Mouse (Mus musculus): ENCODE data around the gene Hspa14. TPM values are rescaled to one million over a fixed set of nuclear protein-coding genes. Genes with fewer than 3 reads are reported as not detected.
A peak's percentile ranks its signal among the peaks of the same experiment; 100 is the strongest.

The Hspa14 gene
- polyA plus RNA-seq (2016; fragmentation: Nextera tagmentation; extraction: Ambion mirVana) = 79.3 and 83.0 TPM in 2 replicates

- ATAC-seq (ENCODE audit: low FRiP score) = peak; percentile 100
- WGBS = under 1% methylated on average over 60 of the region's 60 CpGs
- peak within 1 kb of the TSS; percentile 87 for H3K4me3 ChIP-seq
These were observed at the start of gene Hspa14, which contains the start of the genes Gm45902 and Cdnf for GRCm38 (mm10) chr2:3512552-3513454. Gene Hspa14, minus strand, starts transcription at chr2:3512814. Gene Gm45902, minus strand, starts transcription at chr2:3512790. Gene Cdnf, plus strand, starts transcription at chr2:3513030.

GRCm38 (mm10) chr2:3546588-3546987 lies 34.0 kb upstream of the Hspa14 start:
- H3K27me3 ChIP-seq = no peaks in the 10 kb centered on the region
- H3K4me3 ChIP-seq = no peak overlapping the region
- no peak for ATAC-seq (ENCODE audit: low FRiP score)
- H3K27ac ChIP-seq = no peak overlapping the region
- 5% methylated on average over 4 of the region's 4 CpGs for WGBS
- no peaks in the 10 kb centered on the region for H3K36me3 ChIP-seq
- H3K9ac ChIP-seq = no peak overlapping the region
- no peaks in the 10 kb centered on the region for H3K4me1 ChIP-seq
- H3K4me2 ChIP-seq (replicated peaks) = no peak overlapping the region
- H3K9me3 ChIP-seq (replicated peaks) = no peaks in the 10 kb centered on the region

More at GRCm38 (mm10) chr2:3512552-3513454, at the start of gene Hspa14, which contains the start of the genes Gm45902 and Cdnf:
- H3K36me3 ChIP-seq = peaks cover 18% of the 10 kb centered on the region
- H3K4me2 ChIP-seq (replicated peaks) = peak within 1 kb of the TSS; percentile 94
- no peaks in the 10 kb centered on the region for H3K9me3 ChIP-seq (replicated peaks)
- H3K9ac ChIP-seq = peak within 1 kb of the TSS; percentile 88
- no peaks in the 10 kb centered on the region for H3K27me3 ChIP-seq
- peaks cover 13% of the 10 kb centered on the region for H3K4me1 ChIP-seq
- H3K27ac ChIP-seq = peak within 1 kb of the TSS; percentile 82

- Histone ChIP-seq H3K27ac (no peak overlapping the region), H3K4me3 (no peak overlapping the region), H3K4me2 (replicated peaks) (no peak overlapping the region), H3K4me1 (no peaks in the 10 kb centered on the region), H3K36me3 (no peaks in the 10 kb centered on the region), H3K9ac (no peak overlapping the region), H3K9me3 (replicated peaks) (no peaks in the 10 kb centered on the region), H3K27me3 (no peaks in the 10 kb centered on the region)
- no peak for ATAC-seq (ENCODE audit: low FRiP score)
- 82% methylated on average over 2 of the region's 2 CpGs for WGBS
These were observed 33.4 kb upstream of the Hspa14 start for GRCm38 (mm10) chr2:3546055-3546454.

- H3K9me3 ChIP-seq (replicated peaks) = no peaks in the 10 kb centered on the region
- no peak overlapping the region for H3K4me3 ChIP-seq
- no peak overlapping the region for H3K27ac ChIP-seq
- no peak overlapping the region for H3K9ac ChIP-seq
- no peak for ATAC-seq (ENCODE audit: low FRiP score)
- H3K36me3 ChIP-seq = no peaks in the 10 kb centered on the region
- H3K27me3 ChIP-seq = no peaks in the 10 kb centered on the region
- H3K4me2 ChIP-seq (replicated peaks) = no peak overlapping the region
- 79% methylated on average over 9 of the region's 9 CpGs for WGBS
- H3K4me1 ChIP-seq = no peaks in the 10 kb centered on the region
These were observed 28.9 kb upstream of the Hspa14 start for GRCm38 (mm10) chr2:3541307-3542079.

- WGBS = 82% methylated on average over 6 of the region's 6 CpGs
- no peaks in the 10 kb centered on the region for H3K36me3 ChIP-seq
- no peak overlapping the region for H3K4me2 ChIP-seq (replicated peaks)
These were observed 13.7 kb upstream of the Hspa14 start for GRCm38 (mm10) chr2:3526288-3526687.

GRCm38 (mm10) chr2:3522558-3522957 lies 9.9 kb upstream of the Hspa14 start:
- Histone ChIP-seq H3K36me3 (no peaks in the 10 kb centered on the region), H3K4me3 (no peak overlapping the region), H3K27ac (no peak overlapping the region), H3K9ac (no peak overlapping the region), H3K4me1 (no peaks in the 10 kb centered on the region), H3K27me3 (no peaks in the 10 kb centered on the region), H3K9me3 (replicated peaks) (no peaks in the 10 kb centered on the region), H3K4me2 (replicated peaks) (no peak overlapping the region)
- ATAC-seq (ENCODE audit: low FRiP score) = no peak
- WGBS = 81% methylated on average over 4 of the region's 4 CpGs

More at GRCm38 (mm10) chr2:3526288-3526687, 13.7 kb upstream of the Hspa14 start:
- no peak for ATAC-seq (ENCODE audit: low FRiP score)
- H3K27ac ChIP-seq = no peak overlapping the region
- no peaks in the 10 kb centered on the region for H3K27me3 ChIP-seq
- no peaks in the 10 kb centered on the region for H3K9me3 ChIP-seq (replicated peaks)
- no peak overlapping the region for H3K9ac ChIP-seq
- no peaks in the 10 kb centered on the region for H3K4me1 ChIP-seq
- no peak overlapping the region for H3K4me3 ChIP-seq

- no peak for ATAC-seq (ENCODE audit: low FRiP score)
- Histone ChIP-seq H3K9me3 (replicated peaks) (no peaks in the 10 kb centered on the region), H3K9ac (peak overlapping the region; percentile 88), H3K4me3 (peak overlapping the region; percentile 87), H3K27ac (peak overlapping the region; percentile 82), H3K36me3 (peaks cover 21% of the 10 kb centered on the region), H3K4me2 (replicated peaks) (peak overlapping the region; percentile 94), H3K27me3 (no peaks in the 10 kb centered on the region), H3K4me1 (peaks cover 13% of the 10 kb centered on the region)
- WGBS = under 1% methylated on average over 15 of the region's 15 CpGs
These were observed 538 bp downstream of the Hspa14 start for GRCm38 (mm10) chr2:3512076-3512475.

- H3K4me2 ChIP-seq (replicated peaks) = no peak overlapping the region
- 97% methylated on average over 5 of the region's 5 CpGs for WGBS
- peaks cover 58% of the 10 kb centered on the region for H3K36me3 ChIP-seq
- H3K27ac ChIP-seq = no peak overlapping the region
- H3K9ac ChIP-seq = no peak overlapping the region
- H3K9me3 ChIP-seq (replicated peaks) = no peaks in the 10 kb centered on the region
- H3K27me3 ChIP-seq = no peaks in the 10 kb centered on the region
- no peaks in the 10 kb centered on the region for H3K4me1 ChIP-seq
- H3K4me3 ChIP-seq = no peak overlapping the region
- ATAC-seq (ENCODE audit: low FRiP score) = no peak
These were observed 11.7 kb downstream of the Hspa14 start for GRCm38 (mm10) chr2:3500886-3501285.

GRCm38 (mm10) chr2:3499543-3499942 lies 13.1 kb downstream of the Hspa14 start:
- no peak for ATAC-seq (ENCODE audit: low FRiP score)

GRCm38 (mm10) chr2:3493833-3494409 lies 18.7 kb downstream of the Hspa14 start:
- Histone ChIP-seq H3K27ac (no peak overlapping the region), H3K9me3 (replicated peaks) (no peaks in the 10 kb centered on the region), H3K4me2 (replicated peaks) (no peak overlapping the region), H3K36me3 (peaks cover 69% of the 10 kb centered on the region), H3K9ac (no peak overlapping the region), H3K27me3 (no peaks in the 10 kb centered on the region), H3K4me1 (no peaks in the 10 kb centered on the region), H3K4me3 (no peak overlapping the region)
- 88% methylated on average over 3 of the region's 3 CpGs for WGBS
- ATAC-seq (ENCODE audit: low FRiP score) = no peak

More at GRCm38 (mm10) chr2:3499543-3499942, 13.1 kb downstream of the Hspa14 start:
- Histone ChIP-seq H3K4me2 (replicated peaks) (no peak overlapping the region), H3K27ac (no peak overlapping the region), H3K9me3 (replicated peaks) (no peaks in the 10 kb centered on the region), H3K9ac (no peak overlapping the region), H3K36me3 (peaks cover 65% of the 10 kb centered on the region), H3K27me3 (no peaks in the 10 kb centered on the region), H3K4me3 (no peak overlapping the region), H3K4me1 (no peaks in the 10 kb centered on the region)
- WGBS = 93% methylated on average over 6 of the region's 6 CpGs

- H3K9ac ChIP-seq = no peak overlapping the region
- H3K4me2 ChIP-seq (replicated peaks) = no peak overlapping the region
- H3K27ac ChIP-seq = no peak overlapping the region
- WGBS = 88% methylated on average over 3 of the region's 3 CpGs
- no peak for ATAC-seq (ENCODE audit: low FRiP score)
- peaks cover 38% of the 10 kb centered on the region for H3K36me3 ChIP-seq
- H3K4me1 ChIP-seq = no peaks in the 10 kb centered on the region
- no peaks in the 10 kb centered on the region for H3K27me3 ChIP-seq
- no peak overlapping the region for H3K4me3 ChIP-seq
- no peaks in the 10 kb centered on the region for H3K9me3 ChIP-seq (replicated peaks)
These were observed 22.8 kb downstream of the Hspa14 start for GRCm38 (mm10) chr2:3489816-3490215.

GRCm38 (mm10) chr2:3480239-3480638 lies 32.4 kb downstream of the Hspa14 start:
- H3K36me3 ChIP-seq = no peaks in the 10 kb centered on the region
- H3K9ac ChIP-seq = no peak overlapping the region
- ATAC-seq (ENCODE audit: low FRiP score) = no peak
- no peak overlapping the region for H3K4me3 ChIP-seq
- H3K27me3 ChIP-seq = no peaks in the 10 kb centered on the region
- H3K4me1 ChIP-seq = peaks cover 6% of the 10 kb centered on the region; the same call in 1 of the 2 replicates
- no peak overlapping the region for H3K27ac ChIP-seq
- no peak overlapping the region for H3K4me2 ChIP-seq (replicated peaks)
- H3K9me3 ChIP-seq (replicated peaks) = no peaks in the 10 kb centered on the region
- 82% methylated on average over 3 of the region's 3 CpGs for whole genome bisulfite sequencing
